Mouse (Mus musculus): ENCODE measurements around the gene Tinag. TPM values are rescaled to one million over a fixed set of nuclear protein-coding genes. Genes with fewer than 3 reads are reported as not detected.

The Tinag gene
- polyA plus RNA-seq, 1 experiment from 2014 or later, result not detected

GRCm38 (mm10) chr9:76996021-76996420 lies 49.6 kb downstream of the Tinag start:
- H3K27ac ChIP-seq, result no peak overlapping the region
- ATAC-seq (ENCODE audit: low FRiP score, low read depth), result no peak
- no peaks in the 10 kb centered on the region for H3K36me3 ChIP-seq
- no peak overlapping the region for H3K4me2 ChIP-seq (replicated peaks)
- H3K9me3 ChIP-seq, result no peaks in the 10 kb centered on the region
- 97% methylated on average over 1 of the region's 1 CpGs for WGBS
- H3K4me3 ChIP-seq, result no peak overlapping the region
- no peaks in the 10 kb centered on the region for H3K27me3 ChIP-seq (replicated peaks)
- no peaks in the 10 kb centered on the region for H3K4me1 ChIP-seq
- H3K9ac ChIP-seq, result no peak overlapping the region

DNA sequence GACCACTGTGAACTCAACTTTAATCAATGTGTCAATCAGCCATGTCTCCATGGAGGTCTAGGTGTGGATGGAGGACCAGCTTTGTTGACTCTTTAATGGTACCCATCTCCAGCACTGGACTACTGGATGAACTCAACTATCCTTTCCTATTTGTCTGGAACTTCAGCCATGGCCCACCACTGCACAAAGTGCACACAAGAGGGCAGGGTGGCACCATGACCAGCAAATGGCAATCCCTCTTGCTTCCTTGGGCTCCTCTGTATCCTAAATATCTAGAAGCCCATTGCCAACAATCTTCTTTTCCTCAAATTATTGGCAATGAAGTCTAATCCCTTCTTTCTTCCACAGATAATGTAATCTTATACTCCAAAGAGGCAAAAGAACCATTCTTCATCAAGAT lies 55.6 kb downstream of the Tinag start:
- H3K4me2 ChIP-seq (replicated peaks), result no peak overlapping the region
- no peaks in the 10 kb centered on the region for H3K36me3 ChIP-seq
- no peak overlapping the region for H3K9ac ChIP-seq
- no peaks in the 10 kb centered on the region for H3K4me1 ChIP-seq
- H3K9me3 ChIP-seq, result no peaks in the 10 kb centered on the region
- H3K27me3 ChIP-seq (replicated peaks), result no peaks in the 10 kb centered on the region
- ATAC-seq (ENCODE audit: low FRiP score, low read depth), result no peak
- no peak overlapping the region for H3K27ac ChIP-seq
- no peak overlapping the region for H3K4me3 ChIP-seq

GRCm38 (mm10) chr9:76934813-76935212 lies 110.8 kb downstream of the Tinag start:
- Histone ChIP-seq H3K9me3 (no peaks in the 10 kb centered on the region), H3K4me1 (no peaks in the 10 kb centered on the region), H3K9ac (no peak overlapping the region), H3K27me3 (replicated peaks) (no peaks in the 10 kb centered on the region), H3K4me3 (no peak overlapping the region), H3K27ac (no peak overlapping the region), H3K36me3 (no peaks in the 10 kb centered on the region), H3K4me2 (replicated peaks) (no peak overlapping the region)
- ATAC-seq (ENCODE audit: low FRiP score, low read depth), result no peak
- 94% methylated on average over 1 of the region's 1 CpGs for WGBS

DNA sequence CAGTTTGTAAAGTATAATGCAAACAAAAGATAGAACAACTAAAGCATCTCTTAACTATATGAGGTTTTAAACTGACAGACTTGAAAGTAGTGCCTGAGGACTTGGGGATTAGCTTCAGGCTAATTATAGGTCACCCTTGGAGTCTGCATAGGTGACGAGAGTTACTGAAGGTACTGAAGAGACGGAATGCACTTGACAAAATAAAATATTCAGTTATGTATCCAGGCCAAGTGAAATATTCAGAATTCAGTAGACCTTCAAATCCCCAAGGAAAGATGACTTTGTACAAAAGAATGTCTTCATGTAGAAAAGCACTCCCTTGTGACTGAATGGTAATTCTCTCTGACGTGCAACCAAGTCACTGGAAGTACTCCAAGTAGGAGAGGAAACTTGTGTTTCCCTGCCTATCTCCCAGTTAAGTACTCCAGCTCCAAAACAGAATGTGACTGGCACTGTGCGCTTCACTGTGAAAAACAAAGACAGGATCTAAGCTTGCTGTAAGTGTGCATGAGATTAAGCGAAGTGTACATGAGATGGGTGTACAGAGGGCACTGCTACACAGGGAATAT lies 130.4 kb downstream of the Tinag start:
- Histone ChIP-seq H3K27ac (no peak overlapping the region), H3K4me2 (replicated peaks) (no peak overlapping the region), H3K36me3 (no peaks in the 10 kb centered on the region), H3K4me1 (no peaks in the 10 kb centered on the region), H3K9ac (no peak overlapping the region), H3K27me3 (replicated peaks) (no peaks in the 10 kb centered on the region), H3K9me3 (no peaks in the 10 kb centered on the region), H3K4me3 (no peak overlapping the region)
- WGBS, result 92% methylated on average over 5 of the region's 5 CpGs
- no peak for ATAC-seq (ENCODE audit: low FRiP score, low read depth)
